Mouse (Mus musculus) neural tube, embryonic 14.5 days (tissue): Measurements from ENCODE around the gene Med12l. TPM values are rescaled to one million over a fixed set of nuclear protein-coding genes. Genes with fewer than 3 reads are reported as not detected.

ENCODE experiments used
- ATAC-seq: fragments of 200-750 bp; cut with Nextera tagmentation; 2 replicates; pipeline ENCODE4 v1.8.0; 2017; ENCODE audit warnings: low read depth, mild to moderate bottlenecking, moderate TSS enrichment, moderate library complexity
- H3K27ac ChIP-seq: fragments of 300-500 bp; sonication (generic); 2 replicates; pipeline ENCODE4 v1.5.1; 2014; ENCODE audit warnings: low read depth, mild to moderate bottlenecking, control low read depth, low read length, moderate library complexity, mixed read lengths
- H3K27me3 ChIP-seq: fragments of 300-500 bp; sonication (generic); 2 replicates; pipeline ENCODE4 v1.6.1; 2014; ENCODE audit warnings: low read length; ENCODE audit not compliant: control insufficient read depth, insufficient read depth
- H3K36me3 ChIP-seq: fragments of 300-500 bp; sonication (generic); 2 replicates; pipeline ENCODE4 v1.6.1; 2014; ENCODE audit warnings: low read length, mixed read lengths; ENCODE audit not compliant: control insufficient read depth, insufficient read depth
- H3K4me1 ChIP-seq: fragments of 300-500 bp; sonication (generic); 2 replicates; pipeline ENCODE4 v1.6.1; 2014; ENCODE audit warnings: low read length; ENCODE audit not compliant: control insufficient read depth, insufficient read depth
- H3K4me2 ChIP-seq: fragments of 300-500 bp; sonication (generic); 2 replicates; pipeline ENCODE4 v1.6.1; 2014; ENCODE audit warnings: mild to moderate bottlenecking, low read depth, low read length, control low read depth
- H3K4me3 ChIP-seq: fragments of 300-500 bp; sonication (generic); 2 replicates; pipeline ENCODE4 v1.5.1; 2014; ENCODE audit warnings: low read depth, low read length, control low read depth, mixed read lengths
- H3K9ac ChIP-seq: fragments of 300-500 bp; sonication (generic); replicated peaks from 2 replicates; pipeline ENCODE4 v1.6.1; 2014; ENCODE audit warnings: low read depth, mild to moderate bottlenecking, control low read depth, low read length, mixed read lengths
- H3K9me3 ChIP-seq: fragments of 300-500 bp; sonication (generic); 2 replicates; pipeline ENCODE4 v1.6.1; 2016; ENCODE audit warnings: low read length; ENCODE audit not compliant: control insufficient read depth
- WGBS: fragments of 180-500 bp; shearing (Covaris S2); extraction: QIAGEN DNeasy Blood & Tissue Kit; methylation state at CpG from one replicate; pipeline ENCODE4 v1.1.7; 2014; 5-methylcytosine and 5-hydroxymethylcytosine counted together
- polyA plus RNA-seq: library from polyadenylated mRNA; unstranded; fragments of >200 nt; fragmentation: Nextera tagmentation; extraction: Ambion mirVana; gene quantifications from 2 replicates; pipeline ENCODE4 v1.2.1, GENCODE M21; 2014

Med12l gene
- polyA plus RNA-seq, 1 experiment from 2014 or later, result 9.9 TPM

- ATAC-seq, result no peak
- Histone ChIP-seq H3K4me1 (no peaks in the 10 kb centered on the region), H3K27me3 (no peaks in the 10 kb centered on the region), H3K4me2 (no peak overlapping the region), H3K4me3 (no peak overlapping the region), H3K27ac (no peak overlapping the region), H3K36me3 (no peaks in the 10 kb centered on the region), H3K9ac (no peak overlapping the region), H3K9me3 (no peaks in the 10 kb centered on the region)
- WGBS, result 51% methylated on average over 3 of the region's 3 CpGs
Observed at GRCm38 (mm10) chr3:58989374-58989773, 16.3 kb upstream of the Med12l start.

DNA sequence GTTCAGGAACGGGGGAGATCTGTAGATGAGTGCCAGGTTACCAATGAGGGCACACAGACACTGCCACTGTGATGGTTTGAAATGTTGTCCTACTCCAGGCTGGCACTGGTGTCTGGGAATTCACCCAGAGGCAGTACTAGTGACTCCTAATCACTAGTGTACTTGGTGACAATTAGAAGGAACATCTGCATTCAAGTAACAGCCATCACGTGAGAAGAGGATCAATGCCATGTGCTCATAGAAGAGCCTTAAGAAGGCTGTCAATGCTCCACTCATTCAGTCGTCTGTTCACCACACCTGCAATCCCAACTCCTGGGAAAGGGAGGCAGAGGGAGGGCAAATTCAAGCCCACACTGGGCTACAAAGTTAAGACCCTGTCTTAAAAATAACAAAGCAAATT lies 15.1 kb upstream of the Med12l start:
- no peaks in the 10 kb centered on the region for H3K9me3 ChIP-seq
- H3K36me3 ChIP-seq, result no peaks in the 10 kb centered on the region
- WGBS, result 77% methylated on average over 3 of the region's 3 CpGs
- H3K27me3 ChIP-seq, result no peaks in the 10 kb centered on the region
- ATAC-seq, result no peak
- no peak overlapping the region for H3K27ac ChIP-seq
- H3K4me3 ChIP-seq, result no peak overlapping the region
- H3K4me1 ChIP-seq, result no peaks in the 10 kb centered on the region
- H3K4me2 ChIP-seq, result no peak overlapping the region
- no peak overlapping the region for H3K9ac ChIP-seq

- H3K27ac ChIP-seq, result no peak overlapping the region
- no peaks in the 10 kb centered on the region for H3K4me1 ChIP-seq
- no peak overlapping the region for H3K9ac ChIP-seq
- no peaks in the 10 kb centered on the region for H3K27me3 ChIP-seq
- H3K4me2 ChIP-seq, result no peak overlapping the region
- no peaks in the 10 kb centered on the region for H3K9me3 ChIP-seq
- no peak for ATAC-seq
- H3K36me3 ChIP-seq, result no peaks in the 10 kb centered on the region
- no peak overlapping the region for H3K4me3 ChIP-seq
Observed at GRCm38 (mm10) chr3:58992122-58992521, 13.5 kb upstream of the Med12l start.

- Histone ChIP-seq H3K27ac (no peak overlapping the region), H3K27me3 (no peaks in the 10 kb centered on the region), H3K9me3 (no peaks in the 10 kb centered on the region), H3K4me3 (no peak overlapping the region), H3K4me1 (no peaks in the 10 kb centered on the region), H3K36me3 (no peaks in the 10 kb centered on the region), H3K9ac (no peak overlapping the region), H3K4me2 (no peak overlapping the region)
- 85% methylated on average over 3 of the region's 3 CpGs for WGBS
- no peak for ATAC-seq
Observed at GRCm38 (mm10) chr3:58993619-58994018, 12.0 kb upstream of the Med12l start.

DNA sequence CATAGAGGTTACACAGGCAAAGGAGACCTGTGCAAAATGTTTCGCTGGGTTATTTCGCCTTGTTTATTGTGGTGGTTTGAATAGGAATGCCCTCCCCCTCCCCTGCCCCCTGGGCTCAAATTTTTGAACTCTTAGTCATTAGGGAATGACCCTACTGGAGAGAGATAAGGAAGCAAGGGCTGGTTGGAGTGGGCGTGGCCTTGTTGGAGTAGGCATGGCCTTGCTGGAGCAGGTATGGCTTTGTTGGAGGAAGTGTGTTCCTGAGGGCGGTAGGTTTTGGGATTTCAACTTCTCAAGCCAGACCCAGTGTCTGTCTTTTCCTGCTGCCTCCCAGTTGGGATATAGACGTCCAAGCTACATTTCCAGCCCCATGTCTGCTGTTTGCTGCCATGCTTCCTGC lies 1.9 kb upstream of the Med12l start:
- WGBS, result 81% methylated on average over 5 of the region's 5 CpGs
- Histone ChIP-seq H3K9me3 (no peaks in the 10 kb centered on the region), H3K27me3 (peaks cover 2% of the 10 kb centered on the region; the same call in 1 of the 2 replicates), H3K36me3 (no peaks in the 10 kb centered on the region), H3K9ac (no peak overlapping the region), H3K27ac (no peak overlapping the region), H3K4me3 (no peak overlapping the region), H3K4me1 (peaks cover 5% of the 10 kb centered on the region; the same call in 1 of the 2 replicates), H3K4me2 (no peak overlapping the region)
- no peak for ATAC-seq

DNA sequence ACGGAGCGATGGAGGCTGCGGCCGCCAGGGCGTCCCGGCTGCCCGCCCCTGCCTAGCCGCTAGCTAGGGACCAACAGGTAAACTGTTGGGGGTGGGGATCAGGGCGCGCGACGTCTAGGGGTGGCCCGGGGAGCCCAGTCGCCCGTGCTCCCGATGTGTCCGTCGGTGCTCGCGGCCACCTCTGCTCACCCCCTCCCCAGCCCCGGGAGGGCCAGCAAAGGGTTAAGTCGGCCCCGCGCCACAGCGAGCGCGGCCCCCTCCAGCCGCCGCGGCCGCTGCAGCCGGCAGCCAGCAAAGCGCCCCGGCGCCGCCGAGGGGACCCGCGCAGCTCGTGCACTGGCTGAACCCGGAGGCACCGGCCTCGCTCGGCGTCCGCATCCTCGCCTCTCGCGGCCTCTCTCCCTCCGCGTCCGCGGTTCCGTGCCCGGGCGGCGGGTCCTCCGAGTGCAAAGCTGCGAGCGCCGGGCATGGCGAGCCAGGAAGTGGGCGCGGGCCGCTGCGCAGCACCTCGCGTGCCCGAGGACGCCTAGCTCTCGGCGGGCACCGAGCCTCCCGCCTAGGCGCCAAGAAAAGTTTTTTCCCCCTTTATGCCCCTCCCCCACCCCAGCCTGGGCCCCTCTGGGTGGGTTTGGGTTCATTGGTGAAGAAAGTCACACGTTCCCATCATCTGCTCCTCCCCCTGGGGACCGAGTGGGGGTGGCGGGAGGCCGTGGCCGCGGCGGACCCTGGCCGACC lies 538 bp downstream of the Med12l start:
- Histone ChIP-seq H3K4me2 (peak overlapping the region; percentile 89), H3K9me3 (no peaks in the 10 kb centered on the region), H3K4me3 (peak overlapping the region; percentile 80), H3K36me3 (no peaks in the 10 kb centered on the region), H3K9ac (peak overlapping the region; percentile 82), H3K27ac (peak overlapping the region; percentile 91), H3K4me1 (peaks cover 5% of the 10 kb centered on the region; the same call in 1 of the 2 replicates), H3K27me3 (peaks cover 2% of the 10 kb centered on the region; the same call in 1 of the 2 replicates)
- under 1% methylated on average over 76 of the region's 83 CpGs for WGBS
- ATAC-seq, result peak; percentile 73

- Histone ChIP-seq H3K36me3 (no peaks in the 10 kb centered on the region), H3K27me3 (peaks cover 2% of the 10 kb centered on the region; the same call in 1 of the 2 replicates), H3K4me3 (peak overlapping the region; percentile 80), H3K27ac (peak overlapping the region; percentile 91), H3K4me2 (peak overlapping the region; percentile 89), H3K9ac (peak overlapping the region; percentile 82), H3K9me3 (no peaks in the 10 kb centered on the region), H3K4me1 (peaks cover 5% of the 10 kb centered on the region; the same call in 1 of the 2 replicates)
- peak; percentile 88 for ATAC-seq
- under 1% methylated on average over 64 of the region's 77 CpGs for WGBS
Observed at GRCm38 (mm10) chr3:59006731-59007441, 1.3 kb downstream of the Med12l start.

GRCm38 (mm10) chr3:59010276-59010675 lies 4.7 kb downstream of the Med12l start:
- H3K36me3 ChIP-seq, result no peaks in the 10 kb centered on the region
- no peak overlapping the region for H3K4me3 ChIP-seq
- peaks cover 2% of the 10 kb centered on the region; the same call in 1 of the 2 replicates for H3K27me3 ChIP-seq
- no peak overlapping the region for H3K9ac ChIP-seq
- no peaks in the 10 kb centered on the region for H3K9me3 ChIP-seq
- WGBS, result 95% methylated on average over 3 of the region's 3 CpGs
- no peak for ATAC-seq
- no peak overlapping the region for H3K27ac ChIP-seq
- no peak overlapping the region for H3K4me2 ChIP-seq
- no peaks in the 10 kb centered on the region for H3K4me1 ChIP-seq
